Mouse (Mus musculus): ENCODE data around the gene Psen2. TPM values are rescaled to one million over a fixed set of nuclear protein-coding genes. Genes with fewer than 3 reads are reported as not detected.

The Psen2 gene
- polyA plus RNA-seq (2012; rRNA removed) (23.0 and 23.4 TPM in 2 replicates), polyA plus RNA-seq (2014; fragmentation: Nextera tagmentation; extraction: Ambion mirVana) (14.1 and 17.1 TPM in 2 replicates)

- H3K36me3 ChIP-seq (ENCODE audit: control insufficient read depth, insufficient read depth, low read length), result no peaks in the 10 kb centered on the region
- no peak for DNase-seq (ENCODE audit: low spot score)
- H3K9ac ChIP-seq (ENCODE audit: low read depth, low read length, severe bottlenecking), result no peak within 1 kb of the TSS
Observed at GRCm38 (mm10) chr1:180263364-180263997, at the start of gene Psen2. Gene Psen2 (minus strand): TSS chr1:180263438.

DNA sequence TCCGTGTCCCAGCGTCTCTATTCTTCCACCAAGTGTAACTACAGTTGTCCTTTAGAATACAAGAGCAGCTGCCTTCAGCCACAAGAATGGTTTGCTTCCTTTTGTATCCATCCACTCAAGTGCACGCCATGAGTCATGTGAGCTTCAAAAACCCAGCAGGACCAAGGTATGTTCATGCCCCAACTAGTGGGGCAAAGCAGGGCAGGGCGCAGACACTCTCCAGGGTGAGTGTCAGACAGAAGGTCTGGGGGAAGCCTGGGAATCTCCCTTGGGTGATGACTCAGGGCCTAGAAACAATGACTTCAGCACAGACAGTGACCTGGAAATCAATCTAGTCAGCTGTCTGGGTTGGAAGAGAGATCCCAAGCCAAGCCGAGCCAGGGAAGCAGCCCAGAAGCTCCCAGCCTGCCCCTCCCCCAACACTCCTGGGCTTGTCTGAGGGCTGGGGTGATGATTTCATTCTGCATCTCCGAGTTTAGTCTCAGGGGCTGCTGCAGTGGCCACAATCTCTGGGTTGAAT, 49.6 kb upstream of the Psen2 start:
- Histone ChIP-seq H3K4me1 (ENCODE audit: control insufficient read depth, insufficient read depth, low read length) (peaks cover 15% of the 10 kb centered on the region), H3K9ac (ENCODE audit: low read depth, low read length, severe bottlenecking) (no peak overlapping the region), H3K4me3 (replicated peaks; ENCODE audit: low read length) (no peak overlapping the region), H3K36me3 (ENCODE audit: control insufficient read depth, insufficient read depth, low read length) (no peaks in the 10 kb centered on the region), H3K4me2 (replicated peaks; ENCODE audit: low read depth, low read length, severe bottlenecking) (peak overlapping the region; percentile 47; the same call in 1 of the 2 replicates), H3K27me3 (ENCODE audit: control insufficient read depth, insufficient read depth, low read length) (no peaks in the 10 kb centered on the region), H3K27ac (replicated peaks; ENCODE audit: low read depth, low read length) (no peak overlapping the region), H3K9me3 (ENCODE audit: control insufficient read depth, low read length) (no peaks in the 10 kb centered on the region)
- peak; percentile 56 for DNase-seq (ENCODE audit: low spot score)
- ATAC-seq (ENCODE audit: low FRiP score, low read depth), result no peak
- TF ChIP-seq POLR2A (IDR thresholded peaks at IDR 0.05; ENCODE audit: borderline replicate concordance, extremely low read depth, insufficient read depth, insufficient read length), result no peak
- 46% methylated on average over 6 of the region's 6 CpGs for whole genome bisulfite sequencing

More at GRCm38 (mm10) chr1:180263364-180263997, at the start of gene Psen2:
- Histone ChIP-seq H3K4me3 (replicated peaks; ENCODE audit: low read length) (no peak within 1 kb of the TSS), H3K4me2 (replicated peaks; ENCODE audit: low read depth, low read length, severe bottlenecking) (no peak within 1 kb of the TSS), H3K9me3 (ENCODE audit: control insufficient read depth, low read length) (no peaks in the 10 kb centered on the region), H3K27me3 (ENCODE audit: control insufficient read depth, insufficient read depth, low read length) (no peaks in the 10 kb centered on the region), H3K4me1 (ENCODE audit: control insufficient read depth, insufficient read depth, low read length) (no peaks in the 10 kb centered on the region), H3K27ac (replicated peaks; ENCODE audit: low read depth, low read length) (no peak within 1 kb of the TSS)
- ATAC-seq (ENCODE audit: low FRiP score, low read depth), result no peak
- TF ChIP-seq POLR2A (IDR thresholded peaks at IDR 0.05; ENCODE audit: borderline replicate concordance, extremely low read depth, insufficient read depth, insufficient read length), result no peak
- WGBS, result 24% methylated on average over 7 of the region's 7 CpGs

DNA sequence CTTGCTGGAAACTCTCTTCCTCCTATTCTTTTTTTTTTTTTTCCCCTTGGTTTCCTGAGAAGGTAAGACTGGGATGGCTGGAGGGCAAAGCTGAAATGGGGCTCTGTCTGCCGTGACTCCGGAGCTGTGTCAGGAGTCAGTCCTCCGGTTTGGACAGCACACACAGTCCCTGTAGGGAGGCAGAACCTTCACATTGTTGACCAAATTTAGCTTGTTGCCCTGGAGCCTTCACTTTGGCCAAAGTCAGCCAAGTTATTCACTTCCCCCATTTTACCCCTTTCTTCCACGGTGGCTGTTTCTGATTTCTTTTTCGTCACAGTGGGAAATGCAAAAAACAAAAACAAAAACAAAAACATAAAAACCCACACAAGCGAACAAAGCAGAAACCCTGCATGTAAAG, 49.0 kb upstream of the Psen2 start:
- Histone ChIP-seq H3K27me3 (ENCODE audit: control insufficient read depth, insufficient read depth, low read length) (no peaks in the 10 kb centered on the region), H3K36me3 (ENCODE audit: control insufficient read depth, insufficient read depth, low read length) (no peaks in the 10 kb centered on the region), H3K9ac (ENCODE audit: low read depth, low read length, severe bottlenecking) (no peak overlapping the region), H3K9me3 (ENCODE audit: control insufficient read depth, low read length) (no peaks in the 10 kb centered on the region), H3K4me1 (ENCODE audit: control insufficient read depth, insufficient read depth, low read length) (peaks cover 20% of the 10 kb centered on the region), H3K27ac (replicated peaks; ENCODE audit: low read depth, low read length) (no peak overlapping the region), H3K4me2 (replicated peaks; ENCODE audit: low read depth, low read length, severe bottlenecking) (no peak overlapping the region), H3K4me3 (replicated peaks; ENCODE audit: low read length) (no peak overlapping the region)
- DNase-seq (ENCODE audit: low spot score) (no peak), ATAC-seq (ENCODE audit: low FRiP score, low read depth) (no peak)
- TF ChIP-seq POLR2A (IDR thresholded peaks at IDR 0.05; ENCODE audit: borderline replicate concordance, extremely low read depth, insufficient read depth, insufficient read length), result no peak
- 67% methylated on average over 6 of the region's 6 CpGs for WGBS

DNA sequence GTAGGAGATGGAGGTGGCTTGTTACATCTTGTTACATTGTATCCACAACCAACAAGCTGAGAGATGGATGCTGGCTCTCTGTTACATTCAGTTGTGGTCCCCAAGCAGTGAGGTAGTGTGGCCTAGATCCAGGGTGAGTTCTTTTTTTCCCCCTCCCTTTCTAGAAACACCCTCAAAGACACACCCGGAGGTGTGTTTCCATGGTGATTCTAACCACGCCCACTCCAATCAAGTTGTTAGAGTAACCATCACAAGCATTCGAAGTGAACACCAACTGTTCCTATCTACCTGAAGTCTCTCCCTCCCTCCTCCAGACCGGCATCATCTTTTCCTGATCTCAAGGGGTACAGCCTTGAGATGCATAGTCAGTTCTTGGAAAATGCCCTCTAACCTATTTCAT, 45.7 kb upstream of the Psen2 start:
- TF ChIP-seq POLR2A (IDR thresholded peaks at IDR 0.05; ENCODE audit: borderline replicate concordance, extremely low read depth, insufficient read depth, insufficient read length), result no peak
- H3K4me2 ChIP-seq (replicated peaks; ENCODE audit: low read depth, low read length, severe bottlenecking), result no peak overlapping the region
- H3K9ac ChIP-seq (ENCODE audit: low read depth, low read length, severe bottlenecking), result no peak overlapping the region
- no peaks in the 10 kb centered on the region for H3K9me3 ChIP-seq (ENCODE audit: control insufficient read depth, low read length)
- no peak for ATAC-seq (ENCODE audit: low FRiP score, low read depth)
- 61% methylated on average over 4 of the region's 4 CpGs for WGBS
- no peak for DNase-seq (ENCODE audit: low spot score)
- no peak overlapping the region for H3K4me3 ChIP-seq (replicated peaks; ENCODE audit: low read length)
- H3K27me3 ChIP-seq (ENCODE audit: control insufficient read depth, insufficient read depth, low read length), result no peaks in the 10 kb centered on the region
- H3K4me1 ChIP-seq (ENCODE audit: control insufficient read depth, insufficient read depth, low read length), result peaks cover 20% of the 10 kb centered on the region
- H3K36me3 ChIP-seq (ENCODE audit: control insufficient read depth, insufficient read depth, low read length), result no peaks in the 10 kb centered on the region
- H3K27ac ChIP-seq (replicated peaks; ENCODE audit: low read depth, low read length), result no peak overlapping the region

GRCm38 (mm10) chr1:180307661-180308060, 44.4 kb upstream of the Psen2 start:
- no peak overlapping the region for H3K9ac ChIP-seq (ENCODE audit: low read depth, low read length, severe bottlenecking)
- ATAC-seq (ENCODE audit: low FRiP score, low read depth), result no peak
- H3K36me3 ChIP-seq (ENCODE audit: control insufficient read depth, insufficient read depth, low read length), result no peaks in the 10 kb centered on the region
- H3K4me3 ChIP-seq (replicated peaks; ENCODE audit: low read length), result no peak overlapping the region
- no peak overlapping the region for H3K4me2 ChIP-seq (replicated peaks; ENCODE audit: low read depth, low read length, severe bottlenecking)
- TF ChIP-seq POLR2A (IDR thresholded peaks at IDR 0.05; ENCODE audit: borderline replicate concordance, extremely low read depth, insufficient read depth, insufficient read length), result no peak
- no peaks in the 10 kb centered on the region for H3K27me3 ChIP-seq (ENCODE audit: control insufficient read depth, insufficient read depth, low read length)
- peak; percentile 60 for DNase-seq (ENCODE audit: low spot score)
- 45% methylated on average over 2 of the region's 2 CpGs for WGBS
- peaks cover 8% of the 10 kb centered on the region; the same call in 1 of the 2 replicates for H3K4me1 ChIP-seq (ENCODE audit: control insufficient read depth, insufficient read depth, low read length)
- H3K27ac ChIP-seq (replicated peaks; ENCODE audit: low read depth, low read length), result no peak overlapping the region
- H3K9me3 ChIP-seq (ENCODE audit: control insufficient read depth, low read length), result no peaks in the 10 kb centered on the region

All from limb, embryonic 14.5 days (tissue).